Mouse (Mus musculus): ENCODE data around the gene Iqgap2.

GRCm38 (mm10) chr13:95621563-95621962 is 270.2 kb downstream of the Iqgap2 start:
- no peak for TF ChIP-seq CTCF (IDR thresholded peaks at IDR 0.05; ENCODE audit: extremely low read depth, insufficient read depth, low read length)
- TF ChIP-seq POLR2A (IDR thresholded peaks at IDR 0.05; ENCODE audit: extremely low read depth, insufficient read depth, low read length): no peak

Measured in cortical plate, adult 2 months (tissue).